In the genomic region with DNA sequence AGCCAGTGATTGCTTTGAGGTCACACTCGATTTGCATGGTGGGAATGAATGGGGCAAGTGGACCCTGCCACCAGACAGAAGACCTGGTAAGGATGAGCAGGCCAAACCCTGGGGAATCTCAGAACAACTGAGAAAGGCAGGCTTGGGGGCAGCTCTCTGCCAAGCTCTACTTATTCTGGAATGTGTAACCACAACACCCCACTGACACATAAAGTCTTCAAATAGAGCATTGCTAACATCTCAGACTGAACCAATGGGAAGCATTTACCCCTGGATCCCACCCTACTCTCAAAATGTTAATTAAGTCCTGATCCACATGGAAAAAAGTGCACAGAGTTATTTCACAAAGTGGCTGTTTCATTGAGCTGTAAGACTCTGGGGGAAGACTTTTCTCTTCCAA, we compare ENCODE assay signal across 18 mouse cellular contexts.
"Had no signal": no experiment of that assay in that cellular context is flagged by ENCODE, and none has a peak within 500 bp of the region (broad histone marks: within the 10 kb centered on the region; RNA-seq: fewer than 3 reads in every experiment).

No protein-coding gene starts in this region.

- H3K4me3 ChIP-seq: midbrain, embryonic 10.5 days; midbrain, embryonic 12.5 days; myocyte; neural tube, embryonic 13.5 days; neural tube, embryonic 15.5 days had no signal

- H3K36me3 ChIP-seq: midbrain, embryonic 10.5 days; midbrain, embryonic 12.5 days; neural tube, embryonic 13.5 days; neural tube, embryonic 15.5 days had no signal

- H3K4me2 ChIP-seq: lung, embryonic 14.5 days; midbrain, embryonic 12.5 days; neural tube, embryonic 13.5 days; neural tube, embryonic 15.5 days had no signal

- H3K9me3 ChIP-seq: midbrain, embryonic 10.5 days; midbrain, embryonic 12.5 days; neural tube, embryonic 13.5 days; neural tube, embryonic 15.5 days had no signal

- DNase-seq: lung, embryonic 14.5 days; lung, postnatal 10 days; lung, postnatal 4 days; midbrain, embryonic 14.5 days; retina, postnatal 1 day; right cerebral cortex, adult 18-20 months; right cerebral cortex, postnatal 25 days; right cerebral cortex, postnatal 4 days; spleen, adult 18-20 months; thymus, adult 18-20 months; thymus, postnatal 14 days; thymus, postnatal 36 days had no signal

- H3K9ac ChIP-seq: lung, embryonic 14.5 days; midbrain, embryonic 12.5 days; neural tube, embryonic 13.5 days; neural tube, embryonic 15.5 days had no signal

- H3K27ac ChIP-seq: midbrain, embryonic 10.5 days; midbrain, embryonic 12.5 days; neural tube, embryonic 13.5 days; neural tube, embryonic 15.5 days had no signal

- H3K4me1 ChIP-seq: neural tube, embryonic 13.5 days; neural tube, embryonic 15.5 days had no signal

- ATAC-seq: midbrain, embryonic 16.5 days had no signal

- H3K27me3 ChIP-seq: midbrain, embryonic 12.5 days; neural tube, embryonic 13.5 days; neural tube, embryonic 15.5 days had no signal
